Mouse (Mus musculus): ENCODE measurements around the gene Zfp459.
"Not testable (repeated sequence)": the region's sequence is repeated elsewhere in the genome, so short reads cannot be mapped to it uniquely, and the experiment has no call there.

- TF ChIP-seq GATA1 (IDR thresholded peaks at IDR 0.05; ENCODE audit: borderline replicate concordance, low read length); FLI1 (IDR thresholded peaks at IDR 0.05; ENCODE audit: low read length): not testable (repeated sequence)
These were observed 15.9 kb upstream of the Zfp459 start for GRCm38 (mm10) chr13:67437095-67437494.
